Mouse (Mus musculus) kidney, postnatal 14 days (tissue): ENCODE results near the gene Naa50.

Experiments used
- DNase-seq: peaks from one replicate; pipeline ENCODE4 v3.0.0; 2022; ENCODE audit warnings: mixed read lengths

Gene Naa50

GRCm38 (mm10) chr16:44141483-44141882 is 1.9 kb downstream of the Naa50 start:
- DNase-seq = peak; percentile 24

GRCm38 (mm10) chr16:44149002-44149767 is 9.6 kb downstream of the Naa50 start:
- DNase-seq = no peak

- no peak for DNase-seq
Measured at GRCm38 (mm10) chr16:44154497-44155057, 14.9 kb downstream of the Naa50 start.

- DNase-seq = no peak
Measured at GRCm38 (mm10) chr16:44159325-44159724, 19.7 kb downstream of the Naa50 start.

- no peak for DNase-seq
Measured at GRCm38 (mm10) chr16:44163831-44164230, 24.2 kb downstream of the Naa50 start.

GRCm38 (mm10) chr16:44165182-44165581 is 25.6 kb downstream of the Naa50 start:
- no peak for DNase-seq

GRCm38 (mm10) chr16:44168990-44169389 is 29.4 kb downstream of the Naa50 start:
- no peak for DNase-seq

- DNase-seq = peak; percentile 99
Measured at GRCm38 (mm10) chr16:44172297-44173154, 32.9 kb downstream of the Naa50 start.

- DNase-seq = peak; percentile 73
Measured at GRCm38 (mm10) chr16:44173155-44173941, 33.7 kb downstream of the Naa50 start, which contains the start of gene Usf3. Gene Usf3, plus strand, starts transcription at chr16:44173246.

GRCm38 (mm10) chr16:44173966-44174530 is 34.4 kb downstream of the Naa50 start:
- DNase-seq = no peak

GRCm38 (mm10) chr16:44175001-44175400 is 35.4 kb downstream of the Naa50 start:
- DNase-seq = peak; percentile 61

- no peak for DNase-seq
Measured at GRCm38 (mm10) chr16:44176511-44176910, 36.9 kb downstream of the Naa50 start.

GRCm38 (mm10) chr16:44178555-44178954 is 38.9 kb downstream of the Naa50 start:
- DNase-seq = no peak

GRCm38 (mm10) chr16:44182597-44182996 is 43.0 kb downstream of the Naa50 start:
- DNase-seq = no peak

- no peak for DNase-seq
Measured at GRCm38 (mm10) chr16:44184769-44185168, 45.1 kb downstream of the Naa50 start.

GRCm38 (mm10) chr16:44187172-44187571 is 47.5 kb downstream of the Naa50 start:
- DNase-seq = no peak

GRCm38 (mm10) chr16:44188766-44189165 is 49.1 kb downstream of the Naa50 start:
- DNase-seq = no peak

GRCm38 (mm10) chr16:44190032-44190431 is 50.4 kb downstream of the Naa50 start:
- no peak for DNase-seq

- DNase-seq = no peak
Measured at GRCm38 (mm10) chr16:44190968-44191367, 51.3 kb downstream of the Naa50 start.

GRCm38 (mm10) chr16:44199066-44199703 is 59.6 kb downstream of the Naa50 start:
- no peak for DNase-seq

- no peak for DNase-seq
Measured at GRCm38 (mm10) chr16:44200146-44200545, 60.5 kb downstream of the Naa50 start.

GRCm38 (mm10) chr16:44204331-44204730 is 64.7 kb downstream of the Naa50 start:
- no peak for DNase-seq
